Mouse (Mus musculus) testis, adult 2 months (tissue): ENCODE data around the gene Gpr27. TPM values are rescaled to one million over a fixed set of nuclear protein-coding genes. Genes with fewer than 3 reads are reported as not detected.

ENCODE experiments used
- H3K27ac ChIP-seq: fragments of 200-500 bp; 2 replicates; pipeline ENCODE4 v1.5.1; 2012; ENCODE audit warnings: low read depth, low read length; ENCODE audit not compliant: control insufficient read depth, insufficient read depth
- H3K27me3 ChIP-seq: fragments of 200-500 bp; 2 replicates; pipeline ENCODE4 v1.6.1; 2012; ENCODE audit warnings: mild to moderate bottlenecking, low read length, moderate library complexity; ENCODE audit not compliant: control insufficient read depth, insufficient read depth
- H3K36me3 ChIP-seq: fragments of 200-500 bp; 2 replicates; pipeline ENCODE4 v1.6.1; 2012; ENCODE audit warnings: mild to moderate bottlenecking, low read length; ENCODE audit not compliant: control insufficient read depth, insufficient read depth
- H3K4me1 ChIP-seq: fragments of 200-500 bp; 2 replicates; pipeline ENCODE4 v1.6.1; 2012; ENCODE audit warnings: low read length; ENCODE audit not compliant: control insufficient read depth, insufficient read depth
- H3K4me3 ChIP-seq: fragments of 200-500 bp; 2 replicates; pipeline ENCODE4 v1.5.1; 2012; ENCODE audit warnings: low read depth, mild to moderate bottlenecking, low read length, moderate library complexity, mixed read lengths; ENCODE audit not compliant: control insufficient read depth
- CTCF ChIP-seq: fragments of 200-500 bp; IDR thresholded peaks from 2 replicates; pipeline ENCODE4 v1.5.1; 2012; ENCODE audit warnings: low read depth, mild to moderate bottlenecking, inconsistent platforms, low read length, moderate library complexity; ENCODE audit not compliant: control insufficient read depth, insufficient read depth, insufficient replicate concordance
- POLR2A ChIP-seq: fragments of 200-500 bp; IDR thresholded peaks from 2 replicates; pipeline ENCODE4 v1.6.1; 2012; ENCODE audit warnings: low read depth, mild to moderate bottlenecking, inconsistent platforms, low read length, moderate library complexity; ENCODE audit not compliant: control insufficient read depth
- polyA plus RNA-seq: library from polyadenylated mRNA; depleted of rRNA; stranded (reverse); fragments of >200 nt; gene quantifications from 2 replicates; pipeline ENCODE4 v1.2.3, GENCODE M21; 2012

The Gpr27 gene
- polyA plus RNA-seq, 1 experiment: 0.14 TPM

GRCm38 (mm10) chr6:99678108-99678507 is 14.4 kb upstream of the Gpr27 start:
- Histone ChIP-seq H3K27ac (no peak overlapping the region), H3K27me3 (no peaks in the 10 kb centered on the region), H3K4me1 (no peaks in the 10 kb centered on the region), H3K4me3 (no peak overlapping the region), H3K36me3 (no peaks in the 10 kb centered on the region)
- TF ChIP-seq CTCF: no peak
- TF ChIP-seq POLR2A: no peak

DNA sequence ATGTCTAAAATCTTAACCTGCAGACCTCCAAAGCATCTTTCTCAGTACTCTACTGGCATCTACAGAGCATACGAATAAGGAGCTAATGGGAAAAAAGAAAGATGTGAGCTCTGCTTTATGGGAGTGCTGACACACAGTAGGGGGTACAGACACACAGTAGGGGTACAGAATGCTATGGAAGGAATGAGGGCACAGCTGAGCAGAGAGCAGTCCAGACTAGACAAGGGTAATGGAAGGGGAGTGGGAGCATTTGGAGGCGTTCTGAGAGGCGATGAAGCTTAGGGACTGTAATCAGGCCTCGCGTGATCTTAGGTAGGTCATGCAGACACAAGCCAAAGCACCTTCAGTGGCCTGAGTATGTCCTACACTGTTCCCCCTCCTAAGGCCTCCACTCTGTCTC is 8.5 kb upstream of the Gpr27 start:
- Histone ChIP-seq H3K4me1 (no peaks in the 10 kb centered on the region), H3K36me3 (no peaks in the 10 kb centered on the region), H3K4me3 (no peak overlapping the region), H3K27me3 (no peaks in the 10 kb centered on the region), H3K27ac (no peak overlapping the region)
- TF ChIP-seq CTCF: no peak
- TF ChIP-seq POLR2A: no peak

DNA sequence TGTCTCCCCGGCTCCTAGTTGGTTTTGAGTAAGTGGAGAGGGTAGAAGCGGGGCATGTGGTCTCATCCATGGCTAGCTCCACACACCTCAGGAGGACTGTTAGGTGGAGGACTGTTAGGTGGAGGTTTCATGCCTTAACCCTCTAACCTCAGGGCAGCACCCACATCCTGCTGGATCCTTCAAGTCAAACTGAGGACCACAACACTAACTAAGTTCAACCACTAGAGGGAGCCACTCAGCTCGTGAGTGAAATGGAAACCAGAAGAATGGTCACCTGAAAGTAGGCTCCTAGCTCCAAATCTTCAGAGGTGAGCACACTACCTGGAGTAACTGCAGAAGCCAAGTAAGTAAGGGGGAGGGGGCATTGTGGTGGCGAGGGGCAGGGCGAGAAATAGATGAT is 7.6 kb upstream of the Gpr27 start:
- Histone ChIP-seq H3K4me1 (no peaks in the 10 kb centered on the region), H3K27ac (no peak overlapping the region), H3K4me3 (no peak overlapping the region), H3K27me3 (no peaks in the 10 kb centered on the region), H3K36me3 (no peaks in the 10 kb centered on the region)
- TF ChIP-seq CTCF (peak; percentile 32; the same call in 1 of the 2 replicates), POLR2A (no peak)

DNA sequence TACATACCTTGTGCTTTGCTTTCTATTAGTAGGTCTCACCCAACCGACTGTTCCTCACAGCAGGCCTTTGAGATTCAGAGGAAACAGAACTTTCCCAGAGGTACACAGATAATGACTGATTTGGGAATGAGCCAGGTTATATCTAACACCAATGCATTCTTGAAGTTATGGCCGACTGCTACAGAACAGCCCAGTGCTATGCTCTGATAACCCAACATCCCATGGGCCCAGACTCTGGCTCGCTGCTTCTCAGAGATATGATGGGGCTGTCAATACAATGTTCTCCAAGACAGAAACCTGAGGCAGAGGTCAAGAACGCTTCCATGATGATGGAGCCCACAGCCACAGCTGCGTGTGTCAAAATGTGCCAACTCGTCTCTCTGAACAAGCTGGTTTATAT is 4.0 kb upstream of the Gpr27 start:
- no peak overlapping the region for H3K4me3 ChIP-seq
- TF ChIP-seq POLR2A (no peak), CTCF (no peak)
- no peaks in the 10 kb centered on the region for H3K36me3 ChIP-seq
- H3K27me3 ChIP-seq: no peaks in the 10 kb centered on the region
- peaks cover 2% of the 10 kb centered on the region for H3K4me1 ChIP-seq
- no peak overlapping the region for H3K27ac ChIP-seq

GRCm38 (mm10) chr6:99691666-99692205 is 743 bp upstream of the Gpr27 start:
- peaks cover 4% of the 10 kb centered on the region for H3K4me1 ChIP-seq
- H3K27ac ChIP-seq: no peak overlapping the region
- H3K27me3 ChIP-seq: no peaks in the 10 kb centered on the region
- peak overlapping the region; percentile 79 for H3K4me3 ChIP-seq
- no peaks in the 10 kb centered on the region for H3K36me3 ChIP-seq
- no peak for TF ChIP-seq POLR2A
- no peak for TF ChIP-seq CTCF

GRCm38 (mm10) chr6:99692916-99693841 is 700 bp downstream of the Gpr27 start:
- H3K27ac ChIP-seq: no peak overlapping the region
- peaks cover 4% of the 10 kb centered on the region for H3K4me1 ChIP-seq
- H3K4me3 ChIP-seq: peak overlapping the region; percentile 79
- no peaks in the 10 kb centered on the region for H3K27me3 ChIP-seq
- H3K36me3 ChIP-seq: no peaks in the 10 kb centered on the region
- TF ChIP-seq CTCF: no peak
- TF ChIP-seq POLR2A: no peak

DNA sequence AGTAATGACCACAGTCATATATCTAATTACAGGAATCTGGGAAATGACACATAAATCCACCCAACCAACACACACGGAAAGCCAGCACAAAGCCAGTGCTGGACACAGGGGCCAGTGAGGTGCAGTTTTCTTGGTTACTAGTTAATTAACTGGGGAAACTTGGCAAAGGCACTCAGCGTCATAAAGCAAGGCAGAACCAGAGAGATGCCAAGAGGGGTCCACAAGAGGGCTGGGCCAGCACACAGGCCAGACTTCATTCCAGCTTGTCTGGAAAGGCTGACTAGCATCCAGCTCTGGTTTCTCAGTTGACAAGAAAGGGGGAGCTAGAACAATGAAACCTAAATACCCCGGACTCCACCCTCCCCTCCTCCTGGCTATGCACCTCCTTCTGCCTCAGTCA is 8.0 kb downstream of the Gpr27 start:
- no peak overlapping the region for H3K4me3 ChIP-seq
- H3K27ac ChIP-seq: no peak overlapping the region
- TF ChIP-seq POLR2A (no peak), CTCF (no peak)
- H3K36me3 ChIP-seq: no peaks in the 10 kb centered on the region
- H3K27me3 ChIP-seq: no peaks in the 10 kb centered on the region
- no peaks in the 10 kb centered on the region for H3K4me1 ChIP-seq
